In the genomic region with DNA sequence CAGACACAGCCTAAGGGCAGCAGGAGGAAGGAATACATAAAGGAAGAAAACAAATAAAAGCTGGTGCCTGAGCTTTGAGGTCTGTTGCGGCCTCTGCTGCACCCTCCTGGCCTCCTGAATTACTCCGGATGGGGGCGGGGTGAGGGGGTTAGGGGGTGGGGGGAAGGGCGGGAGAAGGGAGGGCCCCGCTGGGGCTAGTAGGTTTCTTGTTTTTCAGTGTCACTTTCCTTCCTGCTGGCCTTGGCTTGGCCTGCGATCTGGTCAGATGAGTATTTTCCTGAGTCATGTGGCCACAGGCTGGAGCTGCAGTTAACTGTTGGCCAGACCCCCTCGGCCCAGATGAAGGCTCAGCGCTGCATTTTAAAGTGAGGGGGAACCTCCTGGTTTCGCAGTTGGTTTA, we compare ENCODE assay signal across 8 mouse cellular contexts. TPM values are rescaled to one million over a fixed set of nuclear protein-coding genes. Genes with fewer than 3 reads are reported as not detected.
A peak's percentile ranks its signal among the peaks of the same experiment; 100 is the strongest.
DNase-seq lines count a peak whose midpoint lies in the region; ATAC-seq and TF ChIP-seq lines count a peak whose summit lies in the region.

No protein-coding gene starts in this region.

- WGBS in forebrain, embryonic 15.5 days: 6% methylated on average over 9 of the region's 9 CpGs
- 0% methylated on average over 9 of the region's 9 CpGs for WGBS in limb, embryonic 11.5 days
- WGBS in midbrain, embryonic 12.5 days: 5% methylated on average over 9 of the region's 9 CpGs

- DNase-seq in ES-E14 (ENCODE audit: low read depth, low spot score): no peak
- peak; percentile 64 to 68 for DNase-seq in adrenal gland, postnatal 36 days
- peak; percentile 75 for DNase-seq in limb, embryonic 11.5 days (ENCODE audit: low spot score)
- DNase-seq in thymus, postnatal 0 days (ENCODE audit: low spot score): peak; percentile 80

- ATAC-seq in forebrain, embryonic 15.5 days (replicated peaks): no peak
- peak; percentile 29 to 43 for ATAC-seq in hematopoietic stem cell, adult 5-6 weeks (replicated peaks in 1 of 2; ENCODE audit: insufficient read depth in 1 of 2, low FRiP score in 2 of 2, low TSS enrichment in 1 of 2, low read depth in 1 of 2, poor library complexity in 2 of 2, severe bottlenecking in 2 of 2)
- ATAC-seq in limb, embryonic 11.5 days (ENCODE audit: insufficient number of reproducible peaks, low FRiP score, low TSS enrichment, low read depth): peak; percentile 62; the same call in 1 of the 2 replicates
- ATAC-seq in midbrain, embryonic 12.5 days (ENCODE audit: low FRiP score, low read depth): peak; percentile 47; the same call in 1 of the 2 replicates
- ATAC-seq in monocyte, adult 5-6 weeks (replicated peaks; ENCODE audit: insufficient number of reproducible peaks, low FRiP score, low TSS enrichment, poor library complexity, severe bottlenecking): no peak

- peak overlapping the region; percentile 25; the same call in 1 of the 2 replicates for H3K4me2 ChIP-seq in forebrain, embryonic 15.5 days (replicated peaks)
- peak overlapping the region; percentile 26 for H3K4me2 ChIP-seq in limb, embryonic 11.5 days (ENCODE audit: low read depth, severe bottlenecking)
- peak overlapping the region; percentile 37 for H3K4me2 ChIP-seq in midbrain, embryonic 12.5 days (replicated peaks)

- no peaks in the 10 kb centered on the region for H3K9me3 ChIP-seq in ES-E14 (ENCODE audit: control insufficient read depth, insufficient read depth, low read depth, low read length)
- H3K9me3 ChIP-seq in forebrain, embryonic 15.5 days: no peaks in the 10 kb centered on the region
- no peaks in the 10 kb centered on the region for H3K9me3 ChIP-seq in limb, embryonic 11.5 days (ENCODE audit: control insufficient read depth, low read length)
- H3K9me3 ChIP-seq in midbrain, embryonic 12.5 days: no peaks in the 10 kb centered on the region

- in situ Hi-C loops in ES-E14 (cut with MboI; ENCODE audit: low sequenced_read_pairs in 2 of 2, unreplicated experiment in 2 of 2): loop anchor here in 1 of 2 experiments (10.0 kb wide), 1 partner anchor 138 kb away; no protein-coding TSS in a partner anchor

- H3K4me1 ChIP-seq in ES-E14 (ENCODE audit: control insufficient read depth in 2 of 2, insufficient read depth in 2 of 2, low read length in 2 of 2, poor library complexity in 1 of 2): peaks cover 3 to 6% of the 10 kb centered on the region in 2 experiments; a peak in 2 of 4 replicates
- H3K4me1 ChIP-seq in forebrain, embryonic 15.5 days: peaks cover 14% of the 10 kb centered on the region
- peaks cover 10% of the 10 kb centered on the region; the same call in 1 of the 2 replicates for H3K4me1 ChIP-seq in limb, embryonic 11.5 days (ENCODE audit: control insufficient read depth, insufficient read depth, low read length)
- H3K4me1 ChIP-seq in midbrain, embryonic 12.5 days: peaks cover 13% of the 10 kb centered on the region

- peak overlapping the region; percentile 62 for H3K27ac ChIP-seq in ES-E14 (ENCODE audit: insufficient read depth, low read depth, low read length, poor library complexity, severe bottlenecking)
- no peak overlapping the region for H3K27ac ChIP-seq in forebrain, embryonic 15.5 days (replicated peaks)
- peak overlapping the region; percentile 72 for H3K27ac ChIP-seq in limb, embryonic 11.5 days (replicated peaks; ENCODE audit: low read depth, low read length)
- H3K27ac ChIP-seq in midbrain, embryonic 12.5 days (replicated peaks): no peak overlapping the region; the same call in 1 of the 2 replicates

- H3K36me3 ChIP-seq in ES-E14 (ENCODE audit: control insufficient read depth, insufficient read depth, low read length, poor library complexity, severe bottlenecking): no peaks in the 10 kb centered on the region
- no peaks in the 10 kb centered on the region for H3K36me3 ChIP-seq in forebrain, embryonic 15.5 days
- H3K36me3 ChIP-seq in limb, embryonic 11.5 days (ENCODE audit: control insufficient read depth, insufficient read depth, low read length): no peaks in the 10 kb centered on the region
- no peaks in the 10 kb centered on the region for H3K36me3 ChIP-seq in midbrain, embryonic 12.5 days

- no peaks in the 10 kb centered on the region for H3K27me3 ChIP-seq in forebrain, embryonic 15.5 days
- H3K27me3 ChIP-seq in limb, embryonic 11.5 days (ENCODE audit: control insufficient read depth, insufficient read depth, low read length): no peaks in the 10 kb centered on the region
- H3K27me3 ChIP-seq in midbrain, embryonic 12.5 days: 0 out of 2 replicates have a peak, but pooled peaks cover 4% of the 10 kb centered on the region

- H3K9ac ChIP-seq in ES-E14 (ENCODE audit: insufficient read depth, low read depth, low read length, poor library complexity, severe bottlenecking): no peak overlapping the region; the same call in 1 of the 2 replicates
- H3K9ac ChIP-seq in forebrain, embryonic 15.5 days (replicated peaks): no peak overlapping the region
- H3K9ac ChIP-seq in limb, embryonic 11.5 days (ENCODE audit: low read length): peak overlapping the region; percentile 49; the same call in 1 of the 2 replicates
- H3K9ac ChIP-seq in midbrain, embryonic 12.5 days (replicated peaks): 0 out of 2 replicates have a peak overlapping the region, but pooled peaks have one; percentile 43

- peak overlapping the region in 1 of 2 experiments; percentile 40; a peak in 2 of 4 replicates for H3K4me3 ChIP-seq in ES-E14 (ENCODE audit: insufficient read depth in 1 of 2, low read depth in 1 of 2, low read length in 2 of 2, poor library complexity in 1 of 2, severe bottlenecking in 1 of 2)
- H3K4me3 ChIP-seq in forebrain, embryonic 15.5 days: no peak overlapping the region
- H3K4me3 ChIP-seq in limb, embryonic 11.5 days (ENCODE audit: low read depth, low read length): peak overlapping the region; percentile 12
- peak overlapping the region; percentile 10; the same call in 1 of the 2 replicates for H3K4me3 ChIP-seq in midbrain, embryonic 12.5 days

TF ChIP-seq in ES-E14, 5 proteins besides CTCF, POLR2A, EP300 and RAD21:
- TF ChIP-seq MAFK (IDR thresholded peaks at IDR 0.05; ENCODE audit: insufficient read depth, low read depth, low read length) (no peak), ZC3H11A (IDR thresholded peaks at IDR 0.05; ENCODE audit: borderline replicate concordance, low read depth, low read length) (no peak), ZNF384 (IDR thresholded peaks at IDR 0.05; ENCODE audit: low read depth, low read length) (no peak), CHD2 (IDR thresholded peaks at IDR 0.05; ENCODE audit: low read depth, low read length) (no peak), HCFC1 (IDR thresholded peaks at IDR 0.05; ENCODE audit: borderline replicate concordance, insufficient read depth, low read length) (no peak)
TF ChIP-seq in ES-E14: peak in this region for 0.

RNA-seq across cellular contexts. Expression of a gene that starts 7.5 kb away (rescaled TPM):
- 0.71 and 0.95 TPM in 2 replicates for total RNA-seq in ES-E14 (2012; rRNA removed)
- 100 to 1,000 TPM; 162 to 243 TPM for total RNA-seq in adrenal gland, postnatal 36 days (2021)
- polyA plus RNA-seq in forebrain, embryonic 15.5 days (2015; fragmentation: Nextera tagmentation; extraction: Ambion mirVana): 0.36 and 0.95 TPM in 2 replicates
- 10.5 and 27.9 TPM in 2 replicates for total RNA-seq in hematopoietic stem cell, adult 5-6 weeks (2017)
- 0.64 and 0.77 TPM in 2 replicates for polyA plus RNA-seq in limb, embryonic 11.5 days (2014; fragmentation: Nextera tagmentation; extraction: Ambion mirVana)
- polyA plus RNA-seq in midbrain, embryonic 12.5 days (2016; fragmentation: Nextera tagmentation; extraction: Ambion mirVana): 0.45 and 0.92 TPM in 2 replicates
- polyA plus RNA-seq in thymus, postnatal 0 days (2015; fragmentation: Nextera tagmentation; extraction: Ambion mirVana): 153 and 179 TPM in 2 replicates
- total RNA-seq in monocyte, adult 5-6 weeks (2017): 6.7 to 12.9 TPM (median 12.1 TPM) in 3 replicates

Comparison
In these comparisons a context has a peak if more than half of its experiments do, and no peak if none do; other contexts are left out.
1. H3K27ac ChIP-seq: peak in ES-E14 (single experiment) and limb, embryonic 11.5 days (single experiment); none in forebrain, embryonic 15.5 days (single experiment) and midbrain, embryonic 12.5 days (single experiment).
2. H3K9ac ChIP-seq: peak in limb, embryonic 11.5 days (single experiment) and midbrain, embryonic 12.5 days (single experiment); none in ES-E14 (single experiment) and forebrain, embryonic 15.5 days (single experiment).
3. ATAC-seq: peak in hematopoietic stem cell, adult 5-6 weeks (2 of 2), limb, embryonic 11.5 days (single experiment) and midbrain, embryonic 12.5 days (single experiment); none in forebrain, embryonic 15.5 days (single experiment) and monocyte, adult 5-6 weeks (single experiment).
4. Peak in every context shown above with its lines, with median percentiles within 50 percentile points of each other: H3K4me2 ChIP-seq.